Mouse (Mus musculus) MEL (cell line): ENCODE data around the gene Rnf223.

Experiments used
- CTCF ChIP-seq, 3 experiments: IDR thresholded peaks in 2 of 3; conservative IDR thresholded peaks in 1 of 3; 2 replicates each; pipeline ENCODE4 v1.5.1; 2011 to 2012; ENCODE audit warnings: low read length in 3 of 3, low read depth in 2 of 3, mild to moderate bottlenecking in 2 of 3, improper control_type of control experiment in 1 of 3, inconsistent platforms in 1 of 3, mixed read lengths in 1 of 3, moderate library complexity in 1 of 3; ENCODE audit not compliant: control insufficient read depth in 1 of 3, insufficient read depth in 1 of 3, poor library complexity in 1 of 3, severe bottlenecking in 1 of 3
- ELF1 ChIP-seq: IDR thresholded peaks from 2 replicates; pipeline ENCODE4 v1.6.1; 2014; ENCODE audit warnings: low read depth, mild to moderate bottlenecking, inconsistent platforms, low read length, improper control_type of control experiment, moderate library complexity
- KAT2A ChIP-seq: conservative IDR thresholded peaks from 2 replicates; pipeline ENCODE4 v1.6.1; 2012; ENCODE audit warnings: low read depth, low read length, improper control_type of control experiment, inconsistent platforms
- MAFK ChIP-seq: IDR thresholded peaks from 2 replicates; pipeline ENCODE4 v1.6.1; 2011; ENCODE audit warnings: low read depth, mild to moderate bottlenecking, low read length, improper control_type of control experiment, borderline replicate concordance
- MAX ChIP-seq: IDR thresholded peaks from 2 replicates; pipeline ENCODE4 v1.6.1; 2011; ENCODE audit warnings: low read length, improper control_type of control experiment
- MXI1 ChIP-seq: IDR thresholded peaks from 2 replicates; pipeline ENCODE4 v1.6.1; 2011; ENCODE audit warnings: mild to moderate bottlenecking, low read depth, low read length, improper control_type of control experiment
- POLR2A ChIP-seq, 2 experiments: IDR thresholded peaks; 2 replicates each; pipeline ENCODE4 v1.6.1; 2011 to 2012; ENCODE audit warnings: low read length in 2 of 2, mild to moderate bottlenecking in 2 of 2, control low read depth in 1 of 2, improper control_type of control experiment in 1 of 2, low read depth in 1 of 2, moderate library complexity in 1 of 2; ENCODE audit not compliant: control insufficient read depth in 1 of 2, insufficient read depth in 1 of 2, poor library complexity in 1 of 2
- POLR2AphosphoS5 ChIP-seq: IDR thresholded peaks from 2 replicates; pipeline ENCODE4 v1.6.1; 2012; ENCODE audit warnings: low read depth, borderline replicate concordance, mild to moderate bottlenecking, inconsistent platforms, low read length, moderate library complexity, mixed read lengths
- RCOR1 ChIP-seq: IDR thresholded peaks from 2 replicates; pipeline ENCODE4 v1.6.1; 2012; ENCODE audit warnings: low read depth, mild to moderate bottlenecking, inconsistent platforms, low read length, improper control_type of control experiment
- SMC3 ChIP-seq: IDR thresholded peaks from 2 replicates; pipeline ENCODE4 v1.6.1; 2011; ENCODE audit warnings: low read depth, low read length, improper control_type of control experiment
- UBTF ChIP-seq: IDR thresholded peaks from 2 replicates; pipeline ENCODE4 v1.6.1; 2012; ENCODE audit warnings: low read depth, mild to moderate bottlenecking, inconsistent platforms, low read length, improper control_type of control experiment, moderate library complexity, borderline replicate concordance; ENCODE audit not compliant: insufficient read depth
- USF1 ChIP-seq: IDR thresholded peaks from 2 replicates; pipeline ENCODE4 v1.6.1; 2014; ENCODE audit warnings: low read depth, mild to moderate bottlenecking, inconsistent platforms, low read length, improper control_type of control experiment, moderate library complexity
- ZC3H11A ChIP-seq: IDR thresholded peaks from 2 replicates; pipeline ENCODE4 v1.6.1; 2012; ENCODE audit warnings: low read depth, mild to moderate bottlenecking, inconsistent platforms, low read length, improper control_type of control experiment
- ZMIZ1 ChIP-seq: IDR thresholded peaks from 2 replicates; pipeline ENCODE4 v1.6.1; 2012; ENCODE audit warnings: low read depth, mild to moderate bottlenecking, inconsistent platforms, low read length, improper control_type of control experiment, moderate library complexity

DNA sequence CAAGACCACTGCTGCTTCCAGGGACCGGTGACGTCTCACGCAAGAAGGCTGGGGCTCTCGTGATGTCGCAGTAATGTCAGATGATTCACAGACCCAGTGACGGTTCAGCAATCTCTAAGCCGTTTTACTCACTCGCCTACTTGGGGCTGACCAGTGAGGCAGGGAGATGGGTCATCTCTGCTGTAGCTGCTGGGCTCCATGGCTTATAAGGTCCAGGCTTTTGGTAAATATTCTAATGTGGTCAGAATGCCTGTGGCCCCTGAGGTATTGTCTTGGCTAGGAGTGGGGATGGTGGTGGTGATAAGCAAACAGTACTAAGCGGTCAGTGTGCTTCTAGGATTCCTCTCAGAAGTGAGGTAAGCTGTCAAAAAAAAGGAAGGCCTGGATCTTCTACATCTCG is 627 bp downstream of the Rnf223 start:
- TF ChIP-seq POLR2A (IDR thresholded peaks at IDR 0.05; ENCODE audit: control insufficient read depth in 1 of 2, insufficient read depth in 1 of 2, low read depth in 1 of 2, low read length in 2 of 2, poor library complexity in 1 of 2) (no peak), MAX (no peak), MXI1 (no peak), ZC3H11A (no peak), CTCF (IDR thresholded peaks at IDR 0.05 in 2 of 3, conservative IDR thresholded peaks at IDR 0.05 in 1 of 3; ENCODE audit: control insufficient read depth in 1 of 3, insufficient read depth in 1 of 3, low read depth in 2 of 3, low read length in 3 of 3, poor library complexity in 1 of 3, severe bottlenecking in 1 of 3) (no peak), UBTF (no peak), POLR2AphosphoS5 (no peak), RCOR1 (no peak), MAFK (no peak), ELF1 (no peak), USF1 (no peak), KAT2A (no peak), ZMIZ1 (no peak), SMC3 (no peak)
